Mouse (Mus musculus) lung, adult 2 months (tissue): ENCODE results near the gene Srrm3. TPM values are rescaled to one million over a fixed set of nuclear protein-coding genes. Genes with fewer than 3 reads are reported as not detected.

Experiments used
- DNase-seq: peaks from one replicate; pipeline ENCODE4 v3.0.0; 2022
- H3K4me1 ChIP-seq: fragments of 200-500 bp; 2 replicates; pipeline ENCODE4 v1.6.1; 2011; ENCODE audit warnings: low read length; ENCODE audit not compliant: control insufficient read depth, insufficient read depth
- H3K4me3 ChIP-seq: fragments of 200-500 bp; replicated peaks from 2 replicates; pipeline ENCODE3; 2011; ENCODE audit warnings: low read depth, mild to moderate bottlenecking, control low read depth, low read length; ENCODE audit errors: extremely low read depth
- CTCF ChIP-seq: fragments of 200-500 bp; IDR thresholded peaks from 2 replicates; pipeline ENCODE4 v1.5.1; 2011; ENCODE audit warnings: mild to moderate bottlenecking, low read length, control low read depth; ENCODE audit not compliant: insufficient read depth
- POLR2A ChIP-seq: fragments of 200-500 bp; IDR thresholded peaks from 2 replicates; pipeline ENCODE4 v1.6.1; 2011; ENCODE audit warnings: low read depth, mild to moderate bottlenecking, control low read depth, low read length, borderline replicate concordance; ENCODE audit errors: extremely low read depth
- WGBS: fragments of 180-500 bp; shearing (Covaris S2); methylation state at CpG from one replicate; pipeline ENCODE4 v1.1.7; 2018; 5-methylcytosine and 5-hydroxymethylcytosine counted together
- polyA plus RNA-seq: library from polyadenylated mRNA; depleted of rRNA; stranded (reverse); fragments of >200 nt; gene quantifications from 2 replicates; pipeline ENCODE4 v1.2.3, GENCODE M21; 2012; rRNA removed

Gene Srrm3
- polyA plus RNA-seq, 1 experiment = 0.06 TPM

- 92% methylated on average over 8 of the region's 8 CpGs for WGBS
- no peak for DNase-seq
- TF ChIP-seq POLR2A (no peak), CTCF (no peak)
- Histone ChIP-seq H3K4me3 (no peak overlapping the region), H3K4me1 (peaks cover 24% of the 10 kb centered on the region)
Observed at GRCm38 (mm10) chr5:135917327-135918058, 110.8 kb downstream of the Srrm3 start.

GRCm38 (mm10) chr5:135918059-135918437 lies 111.4 kb downstream of the Srrm3 start:
- peaks cover 24% of the 10 kb centered on the region for H3K4me1 ChIP-seq
- no peak overlapping the region for H3K4me3 ChIP-seq
- no peak for DNase-seq
- WGBS = 89% methylated on average over 5 of the region's 5 CpGs
- TF ChIP-seq CTCF (no peak), POLR2A (no peak)

- H3K4me1 ChIP-seq = peaks cover 22% of the 10 kb centered on the region
- TF ChIP-seq POLR2A (no peak), CTCF (no peak)
- 94% methylated on average over 5 of the region's 5 CpGs for WGBS
- no peak for DNase-seq
- no peak overlapping the region for H3K4me3 ChIP-seq
Observed at GRCm38 (mm10) chr5:135918593-135918992, 111.9 kb downstream of the Srrm3 start.

- H3K4me1 ChIP-seq = peaks cover 16% of the 10 kb centered on the region
- TF ChIP-seq CTCF (no peak), POLR2A (no peak)
- no peak overlapping the region for H3K4me3 ChIP-seq
- 84% methylated on average over 3 of the region's 3 CpGs for WGBS
- DNase-seq = no peak
Observed at GRCm38 (mm10) chr5:135919902-135920301, 113.2 kb downstream of the Srrm3 start.

GRCm38 (mm10) chr5:135923901-135924300 lies 117.2 kb downstream of the Srrm3 start:
- H3K4me1 ChIP-seq = no peaks in the 10 kb centered on the region
- DNase-seq = no peak
- WGBS = 87% methylated on average over 7 of the region's 7 CpGs
- no peak overlapping the region for H3K4me3 ChIP-seq
- TF ChIP-seq CTCF (no peak), POLR2A (no peak)

Other genes with a start within 250 kb of the Srrm3 start
- gene Ccl26, start 243.3 kb upstream of the Srrm3 start, polyA plus RNA-seq = not detected in 2 replicates
- gene Ccl24, start 233.8 kb upstream of the Srrm3 start, polyA plus RNA-seq = 1.6 and 1.8 TPM in 2 replicates
- gene Rhbdd2, start 174.3 kb upstream of the Srrm3 start, polyA plus RNA-seq = 39.9 and 50.7 TPM in 2 replicates
- 487 and 521 TPM in 2 replicates for gene Por, start 136.9 kb upstream of the Srrm3 start, polyA plus RNA-seq
- gene Tmem120a, start 62.4 kb upstream of the Srrm3 start, polyA plus RNA-seq = 24.6 and 31.0 TPM in 2 replicates
- gene Styxl1, start 28.5 kb upstream of the Srrm3 start, polyA plus RNA-seq = 1.1 and 1.4 TPM in 2 replicates
- 257 and 344 TPM in 2 replicates for gene Mdh2, start 28.4 kb upstream of the Srrm3 start, polyA plus RNA-seq
- 541 and 589 TPM in 2 replicates for gene Hspb1, start 81.0 kb downstream of the Srrm3 start, polyA plus RNA-seq
- gene Ywhag, start 127.7 kb downstream of the Srrm3 start, polyA plus RNA-seq = 66.2 and 80.3 TPM in 2 replicates
- 3.6 and 3.9 TPM in 2 replicates for gene Ssc4d, start 167.6 kb downstream of the Srrm3 start, polyA plus RNA-seq
- 0.08 TPM in 1 of 2 replicates, not detected in the other for gene Zp3, start 173.2 kb downstream of the Srrm3 start, polyA plus RNA-seq
- gene Dtx2, start 187.9 kb downstream of the Srrm3 start, polyA plus RNA-seq = 23.9 and 29.9 TPM in 2 replicates
- 62.7 and 76.3 TPM in 2 replicates for gene Upk3b, start 231.6 kb downstream of the Srrm3 start, polyA plus RNA-seq
- gene Upk3bl, start 247.6 kb downstream of the Srrm3 start, polyA plus RNA-seq = 4.2 TPM in 1 of 2 replicates, not detected in the other